In genomic region chr6:147118190-147118589, GRCm38 (mm10) we compare ENCODE assay signal across 30 mouse cellular contexts. TPM values are rescaled to one million over a fixed set of nuclear protein-coding genes. Genes with fewer than 3 reads are reported as not detected.
"Had no signal": no experiment of that assay in that cellular context is flagged by ENCODE, and none has a peak within 500 bp of the region (broad histone marks: within the 10 kb centered on the region; RNA-seq: fewer than 3 reads in every experiment).

No protein-coding gene starts in this region.

- H3K27ac ChIP-seq: embryonic facial prominence, embryonic 10.5 days; embryonic facial prominence, embryonic 12.5 days; embryonic facial prominence, embryonic 13.5 days; embryonic facial prominence, embryonic 15.5 days; forebrain, embryonic 10.5 days; forebrain, embryonic 12.5 days; forebrain, embryonic 13.5 days; forebrain, embryonic 15.5 days; gastrocnemius, adult 2 months; heart, adult 2 months had no signal

- H3K4me1 ChIP-seq: embryonic facial prominence, embryonic 12.5 days; embryonic facial prominence, embryonic 13.5 days; embryonic facial prominence, embryonic 15.5 days; forebrain, embryonic 12.5 days; forebrain, embryonic 13.5 days; forebrain, embryonic 15.5 days had no signal

- ATAC-seq: forebrain, embryonic 13.5 days; forebrain, embryonic 14.5 days; forebrain, embryonic 15.5 days; forebrain, embryonic 16.5 days; forebrain, postnatal 0 days had no signal

- H3K4me3 ChIP-seq: embryonic facial prominence, embryonic 10.5 days; embryonic facial prominence, embryonic 12.5 days; embryonic facial prominence, embryonic 13.5 days; embryonic facial prominence, embryonic 15.5 days; erythroblast, embryonic 14.5 days; forebrain, embryonic 10.5 days; forebrain, embryonic 12.5 days; forebrain, embryonic 13.5 days; forebrain, embryonic 15.5 days; gastrocnemius, adult 2 months; heart, adult 2 months had no signal

- DNase-seq: cerebellum, adult 8-10 months; cerebellum, adult 9-10 months; cerebellum, adult 9-11 months; cerebellum, postnatal 10 days; cerebellum, postnatal 14 days; cerebellum, postnatal 25 days; cerebellum, postnatal 36 days; embryo, embryonic 11 days; forebrain, postnatal 0 days; gastrocnemius, adult 2 months; gastrocnemius, postnatal 10 days; gastrocnemius, postnatal 14 days; gastrocnemius, postnatal 25 days; gastrocnemius, postnatal 36 days; heart, adult 18-20 months; heart, adult 2 months had no signal

- H3K36me3 ChIP-seq: embryonic facial prominence, embryonic 10.5 days; embryonic facial prominence, embryonic 12.5 days; embryonic facial prominence, embryonic 13.5 days; embryonic facial prominence, embryonic 15.5 days; forebrain, embryonic 10.5 days; forebrain, embryonic 12.5 days; forebrain, embryonic 15.5 days had no signal

- H3K9me3 ChIP-seq: embryonic facial prominence, embryonic 10.5 days; embryonic facial prominence, embryonic 12.5 days; embryonic facial prominence, embryonic 13.5 days; embryonic facial prominence, embryonic 15.5 days; forebrain, embryonic 10.5 days; forebrain, embryonic 12.5 days; forebrain, embryonic 13.5 days; forebrain, embryonic 15.5 days had no signal

- H3K27me3 ChIP-seq: embryonic facial prominence, embryonic 12.5 days; embryonic facial prominence, embryonic 13.5 days; embryonic facial prominence, embryonic 15.5 days; forebrain, embryonic 12.5 days; forebrain, embryonic 13.5 days; forebrain, embryonic 15.5 days had no signal

- H3K9ac ChIP-seq: embryonic facial prominence, embryonic 12.5 days; embryonic facial prominence, embryonic 13.5 days; embryonic facial prominence, embryonic 15.5 days; forebrain, embryonic 12.5 days; forebrain, embryonic 13.5 days; forebrain, embryonic 15.5 days; forebrain, postnatal 0 days had no signal

- H3K4me2 ChIP-seq: embryonic facial prominence, embryonic 12.5 days; embryonic facial prominence, embryonic 13.5 days; embryonic facial prominence, embryonic 15.5 days; forebrain, embryonic 12.5 days; forebrain, embryonic 13.5 days; forebrain, embryonic 15.5 days had no signal

RNA-seq across cellular contexts. Expression of gene Mansc4, which starts 31.4 kb away (rescaled TPM):
- total RNA-seq: common myeloid progenitor, adult 5-6 weeks; gastrocnemius, adult 2 months; gastrocnemius, postnatal 10 days; gastrocnemius, postnatal 25 days; gastrocnemius, postnatal 36 days; granulocyte monocyte progenitor cell, adult 5-6 weeks; heart, adult 18-20 months; heart, adult 2 months; heart, adult 8-10 months had no signal
- polyA plus RNA-seq: erythroblast, embryonic 14.5 days; heart, adult 2 months had no signal
